Mouse (Mus musculus) R1 (cell line): ENCODE results near the gene Aplp2.

Experiments
- DNase-seq: peaks from one replicate; pipeline ENCODE4 v3.0.0-alpha.2; 2018; ENCODE audit warnings: low read depth, low spot score

The Aplp2 gene

GRCm38 (mm10) chr9:31211690-31212499 is at the start of gene Aplp2:
TSS of gene Aplp2 (minus strand) at chr9:31211815.
- peak; percentile 99 for DNase-seq

GRCm38 (mm10) chr9:31260219-31260618 is 48.6 kb upstream of the Aplp2 start:
- DNase-seq, result no peak

GRCm38 (mm10) chr9:31258237-31258636 is 46.6 kb upstream of the Aplp2 start:
- DNase-seq, result no peak

GRCm38 (mm10) chr9:31255953-31256352 is 44.3 kb upstream of the Aplp2 start:
- no peak for DNase-seq

- peak; percentile 70 for DNase-seq
These were observed 43.0 kb upstream of the Aplp2 start for GRCm38 (mm10) chr9:31254697-31255004.

GRCm38 (mm10) chr9:31253866-31254696 is 42.5 kb upstream of the Aplp2 start:
- peak; percentile 58 for DNase-seq

- peak; percentile 62 for DNase-seq
These were observed 41.7 kb upstream of the Aplp2 start for GRCm38 (mm10) chr9:31253311-31253734.

- peak; percentile 81 for DNase-seq
These were observed 40.7 kb upstream of the Aplp2 start for GRCm38 (mm10) chr9:31252182-31252799.

- no peak for DNase-seq
These were observed 36.0 kb upstream of the Aplp2 start for GRCm38 (mm10) chr9:31247447-31248220.

GRCm38 (mm10) chr9:31246421-31246820 is 34.8 kb upstream of the Aplp2 start:
- DNase-seq, result no peak

- DNase-seq, result no peak
These were observed 33.4 kb upstream of the Aplp2 start for GRCm38 (mm10) chr9:31245006-31245405.

GRCm38 (mm10) chr9:31243939-31244333 is 32.3 kb upstream of the Aplp2 start:
- DNase-seq, result no peak

GRCm38 (mm10) chr9:31243306-31243938 is 31.8 kb upstream of the Aplp2 start:
- DNase-seq, result peak; percentile 15

GRCm38 (mm10) chr9:31241208-31241699 is 29.6 kb upstream of the Aplp2 start:
- DNase-seq, result no peak

GRCm38 (mm10) chr9:31240522-31241207 is 29.1 kb upstream of the Aplp2 start:
- peak; percentile 78 for DNase-seq

- DNase-seq, result no peak
These were observed 27.9 kb upstream of the Aplp2 start for GRCm38 (mm10) chr9:31239551-31239950.

GRCm38 (mm10) chr9:31238526-31238925 is 26.9 kb upstream of the Aplp2 start:
- no peak for DNase-seq

- DNase-seq, result no peak
These were observed 24.5 kb upstream of the Aplp2 start for GRCm38 (mm10) chr9:31236079-31236478.

- no peak for DNase-seq
These were observed 23.9 kb upstream of the Aplp2 start for GRCm38 (mm10) chr9:31235489-31235888.

- no peak for DNase-seq
These were observed 23.4 kb upstream of the Aplp2 start for GRCm38 (mm10) chr9:31235030-31235429.
